Mouse (Mus musculus) thymus, adult 2 months (tissue): Measurements from ENCODE around the gene Wdr77.

ENCODE experiments used
- CTCF ChIP-seq: fragments of 200-500 bp; IDR thresholded peaks from 2 replicates; pipeline ENCODE4 v1.5.1; 2012; ENCODE audit warnings: mild to moderate bottlenecking, control low read depth, low read length, moderate library complexity, borderline replicate concordance; ENCODE audit not compliant: control insufficient read depth, poor library complexity, insufficient read depth; ENCODE audit errors: extremely low read depth
- POLR2A ChIP-seq: fragments of 200-500 bp; IDR thresholded peaks from 2 replicates; pipeline ENCODE4 v1.6.1; 2012; ENCODE audit warnings: mild to moderate bottlenecking, low read length, control low read depth, moderate library complexity; ENCODE audit not compliant: control insufficient read depth, poor library complexity, insufficient read depth; ENCODE audit errors: extremely low read depth

GRCm38 (mm10) chr3:105917656-105918354 is 41.4 kb upstream of the Wdr77 start:
- TF ChIP-seq POLR2A: no peak
- no peak for TF ChIP-seq CTCF
